Mouse (Mus musculus): Measurements from ENCODE around the gene Hist1h4f. TPM values are rescaled to one million over a fixed set of nuclear protein-coding genes. Genes with fewer than 3 reads are reported as not detected.

Gene Hist1h4f
- polyA plus RNA-seq, 1 experiment from 2014 or later, result not detected

DNA sequence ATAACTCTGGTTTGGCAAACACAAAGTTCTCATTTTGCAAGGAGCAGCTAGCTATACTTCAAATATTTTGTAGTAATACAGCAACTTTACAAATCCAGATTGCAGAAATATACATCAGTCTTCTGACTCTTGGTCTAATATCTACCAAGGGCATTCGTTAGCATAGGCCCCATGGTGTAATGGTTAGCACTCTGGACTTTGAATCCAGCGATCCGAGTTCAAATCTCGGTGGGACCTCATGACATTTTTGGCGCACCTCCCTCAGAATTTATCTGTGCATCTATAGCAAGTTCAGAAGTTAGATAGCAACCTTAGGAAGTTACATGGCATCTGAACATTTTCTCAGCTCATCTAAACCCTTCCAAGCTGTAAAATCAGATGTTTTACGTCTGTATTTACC is 32.6 kb downstream of the Hist1h4f start:
- Histone ChIP-seq H3K4me1 (replicated peaks; ENCODE audit: control insufficient read depth, insufficient read depth, low read length) (peaks cover 7% of the 10 kb centered on the region), H3K36me3 (ENCODE audit: control insufficient read depth, insufficient read depth) (no peaks in the 10 kb centered on the region), H3K9ac (replicated peaks; ENCODE audit: low read depth, low read length) (no peak overlapping the region), H3K27ac (ENCODE audit: low read length) (no peak overlapping the region), H3K27me3 (replicated peaks; ENCODE audit: control insufficient read depth, insufficient read depth, low read length) (no peaks in the 10 kb centered on the region), H3K9me3 (ENCODE audit: control insufficient read depth, low read length) (no peaks in the 10 kb centered on the region), H3K4me2 (ENCODE audit: low read length) (peak overlapping the region; percentile 61), H3K4me3 (replicated peaks; ENCODE audit: low read length) (peak overlapping the region; percentile 38)
- peak; percentile 7; the same call in 1 of the 2 replicates for ATAC-seq
- under 1% methylated on average over 6 of the region's 6 CpGs for WGBS

DNA sequence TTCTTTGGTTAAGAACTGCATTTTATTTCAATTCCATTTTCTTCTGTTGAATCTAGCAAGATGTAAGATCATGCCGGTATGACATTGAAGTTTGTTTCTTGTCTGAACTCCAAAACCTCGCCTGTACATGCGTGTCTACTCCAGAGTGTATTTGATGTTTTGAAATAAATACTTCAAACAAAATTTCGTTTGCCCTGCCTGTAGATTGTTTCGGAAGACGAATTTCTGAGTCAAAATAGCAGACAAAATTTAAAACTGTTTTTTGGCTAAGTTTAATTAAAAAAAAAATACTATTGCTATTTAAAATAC is 33.2 kb downstream of the Hist1h4f start:
- Histone ChIP-seq H3K27ac (ENCODE audit: low read length) (no peak overlapping the region), H3K4me1 (replicated peaks; ENCODE audit: control insufficient read depth, insufficient read depth, low read length) (peaks cover 7% of the 10 kb centered on the region), H3K9me3 (ENCODE audit: control insufficient read depth, low read length) (no peaks in the 10 kb centered on the region), H3K27me3 (replicated peaks; ENCODE audit: control insufficient read depth, insufficient read depth, low read length) (no peaks in the 10 kb centered on the region), H3K36me3 (ENCODE audit: control insufficient read depth, insufficient read depth) (no peaks in the 10 kb centered on the region), H3K9ac (replicated peaks; ENCODE audit: low read depth, low read length) (no peak overlapping the region), H3K4me3 (replicated peaks; ENCODE audit: low read length) (peak overlapping the region; percentile 54), H3K4me2 (ENCODE audit: low read length) (peak overlapping the region; percentile 72)
- ATAC-seq, result no peak
- WGBS, result 1% methylated on average over 6 of the region's 6 CpGs

DNA sequence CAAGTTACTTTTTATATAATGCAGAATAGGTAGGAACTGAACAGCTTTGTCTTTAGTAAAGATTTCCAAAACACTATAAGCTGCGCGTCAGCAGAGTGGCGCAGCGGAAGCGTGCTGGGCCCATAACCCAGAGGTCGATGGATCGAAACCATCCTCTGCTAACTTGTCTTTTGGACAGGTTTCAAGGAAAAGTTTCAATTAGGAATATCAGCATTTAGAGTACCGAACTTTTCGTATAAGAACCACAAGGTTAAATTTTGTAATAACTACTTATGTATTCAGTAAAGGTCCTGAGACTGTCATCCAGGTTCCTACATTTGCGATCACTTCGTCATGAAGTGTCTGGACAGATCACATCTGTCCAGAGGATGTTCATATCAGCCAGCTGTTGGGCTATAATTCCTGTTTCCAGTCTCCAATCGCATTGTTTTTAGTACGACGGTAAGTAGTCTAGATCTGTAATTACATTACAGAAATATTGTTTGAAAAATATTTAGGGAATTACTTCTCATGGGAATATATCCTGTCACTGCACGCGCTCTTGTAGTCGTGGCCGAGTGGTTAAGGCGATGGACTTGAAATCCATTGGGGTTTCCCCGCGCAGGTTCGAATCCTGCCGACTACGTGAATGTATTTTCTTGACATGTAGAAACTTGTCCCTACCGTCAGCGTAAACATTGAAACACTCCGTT is 33.7 kb downstream of the Hist1h4f start:
- Histone ChIP-seq H3K4me1 (replicated peaks; ENCODE audit: control insufficient read depth, insufficient read depth, low read length) (peaks cover 7% of the 10 kb centered on the region), H3K4me2 (ENCODE audit: low read length) (peak overlapping the region; percentile 72), H3K4me3 (replicated peaks; ENCODE audit: low read length) (peak overlapping the region; percentile 54), H3K27ac (ENCODE audit: low read length) (peak overlapping the region; percentile 68; the same call in 1 of the 2 replicates), H3K9me3 (ENCODE audit: control insufficient read depth, low read length) (no peaks in the 10 kb centered on the region), H3K9ac (replicated peaks; ENCODE audit: low read depth, low read length) (no peak overlapping the region), H3K27me3 (replicated peaks; ENCODE audit: control insufficient read depth, insufficient read depth, low read length) (no peaks in the 10 kb centered on the region), H3K36me3 (ENCODE audit: control insufficient read depth, insufficient read depth) (no peaks in the 10 kb centered on the region)
- under 1% methylated on average over 27 of the region's 27 CpGs for WGBS
- ATAC-seq, result peak; percentile 90

DNA sequence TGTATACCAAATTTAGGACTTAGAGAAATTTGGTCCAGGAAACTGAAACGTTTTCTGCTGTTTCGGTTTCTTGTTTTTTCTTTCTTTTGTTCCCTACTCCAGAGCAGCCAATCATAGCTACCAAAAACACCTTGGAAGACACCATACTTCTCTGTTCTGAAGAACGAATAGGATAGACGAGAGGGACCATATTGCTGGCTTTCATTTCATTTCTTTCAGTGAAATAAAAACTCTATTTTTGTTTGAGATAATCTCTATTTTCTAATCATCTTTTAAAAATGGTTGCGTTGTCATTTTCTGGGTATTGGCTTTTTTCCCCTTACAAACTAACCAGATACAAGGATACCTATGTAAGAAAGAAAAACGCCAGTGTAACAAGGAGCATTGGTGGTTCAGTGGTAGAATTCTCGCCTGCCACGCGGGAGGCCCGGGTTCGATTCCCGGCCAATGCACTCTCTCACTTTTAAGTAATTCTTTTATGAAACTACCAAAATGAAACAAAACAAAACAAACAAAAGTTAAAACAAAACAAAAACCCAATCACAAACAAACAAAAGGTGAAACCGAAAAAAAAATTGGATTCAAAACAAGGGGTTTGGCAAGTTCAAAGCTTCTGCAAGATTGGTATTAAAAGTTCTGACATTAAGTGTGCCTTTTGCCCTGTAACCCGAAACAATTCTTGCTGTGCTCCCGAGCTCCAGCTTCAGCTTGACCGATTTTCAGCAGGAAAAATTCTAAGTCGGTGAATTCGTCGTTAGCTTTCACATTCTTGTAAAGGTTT is 34.4 kb downstream of the Hist1h4f start:
- WGBS, result under 1% methylated on average over 19 of the region's 19 CpGs
- H3K4me1 ChIP-seq (replicated peaks; ENCODE audit: control insufficient read depth, insufficient read depth, low read length), result peaks cover 7% of the 10 kb centered on the region
- no peaks in the 10 kb centered on the region for H3K36me3 ChIP-seq (ENCODE audit: control insufficient read depth, insufficient read depth)
- 0 out of 2 replicates have a peak overlapping the region, but pooled peaks have one; percentile 34 for H3K9ac ChIP-seq (replicated peaks; ENCODE audit: low read depth, low read length)
- H3K4me3 ChIP-seq (replicated peaks; ENCODE audit: low read length), result peak overlapping the region; percentile 54
- no peaks in the 10 kb centered on the region for H3K9me3 ChIP-seq (ENCODE audit: control insufficient read depth, low read length)
- peak; percentile 70 for ATAC-seq
- H3K27me3 ChIP-seq (replicated peaks; ENCODE audit: control insufficient read depth, insufficient read depth, low read length), result no peaks in the 10 kb centered on the region
- peak overlapping the region; percentile 68; the same call in 1 of the 2 replicates for H3K27ac ChIP-seq (ENCODE audit: low read length)
- peak overlapping the region; percentile 72 for H3K4me2 ChIP-seq (ENCODE audit: low read length)

DNA sequence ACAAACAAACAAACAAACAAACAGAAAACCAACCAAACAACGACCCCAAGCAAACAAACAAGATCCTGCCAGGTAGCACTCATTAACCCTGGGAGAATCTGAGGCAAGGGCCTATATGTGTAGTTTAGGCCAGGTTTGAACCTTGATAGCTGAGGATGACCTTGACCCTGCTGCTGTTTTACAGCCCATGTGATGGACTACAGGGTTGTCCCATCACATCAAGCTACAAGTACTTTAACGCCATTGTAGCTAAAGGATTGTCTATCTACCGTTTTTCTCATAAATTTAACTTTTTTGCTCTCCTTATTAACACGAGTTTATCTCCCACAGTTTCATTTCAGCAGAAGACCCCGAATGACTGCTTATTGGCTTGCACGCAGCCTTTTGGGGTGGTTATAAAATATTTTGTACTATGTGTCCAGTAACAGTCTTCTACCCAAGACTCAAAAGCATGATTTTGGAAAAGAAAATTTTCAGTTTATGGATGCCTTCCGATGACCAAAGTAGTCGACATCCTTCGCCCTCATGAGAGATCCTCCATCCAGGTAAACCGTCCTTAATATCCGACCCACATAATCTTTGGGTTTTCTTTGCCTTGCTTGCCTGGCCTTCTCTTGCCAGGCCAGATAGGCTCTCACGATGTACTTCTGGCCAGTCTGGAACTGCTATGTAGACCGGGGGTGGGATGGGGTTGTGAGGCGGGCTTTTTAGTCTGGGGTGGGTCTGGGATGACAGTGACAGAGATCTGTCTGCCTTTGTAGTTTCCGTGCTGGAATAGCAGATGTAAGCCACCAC is 35.4 kb downstream of the Hist1h4f start:
- Histone ChIP-seq H3K4me3 (replicated peaks; ENCODE audit: low read length) (peak overlapping the region; percentile 41), H3K27ac (ENCODE audit: low read length) (no peak overlapping the region), H3K4me2 (ENCODE audit: low read length) (peak overlapping the region; percentile 67), H3K36me3 (ENCODE audit: control insufficient read depth, insufficient read depth) (no peaks in the 10 kb centered on the region), H3K9me3 (ENCODE audit: control insufficient read depth, low read length) (no peaks in the 10 kb centered on the region), H3K9ac (replicated peaks; ENCODE audit: low read depth, low read length) (peak overlapping the region; percentile 53), H3K27me3 (replicated peaks; ENCODE audit: control insufficient read depth, insufficient read depth, low read length) (no peaks in the 10 kb centered on the region), H3K4me1 (replicated peaks; ENCODE audit: control insufficient read depth, insufficient read depth, low read length) (peaks cover 7% of the 10 kb centered on the region)
- no peak for ATAC-seq
- WGBS, result 53% methylated on average over 15 of the region's 15 CpGs

- H3K9me3 ChIP-seq (ENCODE audit: control insufficient read depth, low read length), result no peaks in the 10 kb centered on the region
- 78% methylated on average over 5 of the region's 5 CpGs for WGBS
- no peak overlapping the region for H3K9ac ChIP-seq (replicated peaks; ENCODE audit: low read depth, low read length)
- H3K4me2 ChIP-seq (ENCODE audit: low read length), result no peak overlapping the region
- H3K27me3 ChIP-seq (replicated peaks; ENCODE audit: control insufficient read depth, insufficient read depth, low read length), result no peaks in the 10 kb centered on the region
- no peaks in the 10 kb centered on the region for H3K36me3 ChIP-seq (ENCODE audit: control insufficient read depth, insufficient read depth)
- H3K4me3 ChIP-seq (replicated peaks; ENCODE audit: low read length), result no peak overlapping the region
- no peak overlapping the region for H3K27ac ChIP-seq (ENCODE audit: low read length)
- H3K4me1 ChIP-seq (replicated peaks; ENCODE audit: control insufficient read depth, insufficient read depth, low read length), result peaks cover 7% of the 10 kb centered on the region
- no peak for ATAC-seq
These were observed 36.2 kb downstream of the Hist1h4f start for GRCm38 (mm10) chr13:23515281-23515680.

DNA sequence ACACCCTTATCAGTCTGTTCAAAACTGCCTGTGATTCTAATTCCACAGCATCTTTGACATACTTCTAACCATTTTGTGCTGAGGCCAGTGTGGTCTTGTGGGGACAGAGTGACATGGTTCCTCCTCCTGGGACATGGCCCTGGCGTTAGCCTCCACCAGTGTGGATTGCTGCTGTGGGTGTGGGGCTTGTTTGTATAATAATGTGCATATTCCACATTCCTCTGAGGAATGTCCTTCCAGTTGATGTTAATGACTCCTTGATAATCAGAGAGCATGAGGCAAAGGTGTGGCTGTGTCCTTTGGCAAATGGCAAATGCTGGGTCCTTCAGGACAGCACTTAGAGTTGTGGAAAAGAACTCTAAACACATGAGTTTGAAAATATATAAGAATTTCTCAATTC is 37.9 kb downstream of the Hist1h4f start:
- peaks cover 7% of the 10 kb centered on the region for H3K4me1 ChIP-seq (replicated peaks; ENCODE audit: control insufficient read depth, insufficient read depth, low read length)
- no peak overlapping the region for H3K4me3 ChIP-seq (replicated peaks; ENCODE audit: low read length)
- H3K9me3 ChIP-seq (ENCODE audit: control insufficient read depth, low read length), result no peaks in the 10 kb centered on the region
- no peak for ATAC-seq
- no peaks in the 10 kb centered on the region for H3K27me3 ChIP-seq (replicated peaks; ENCODE audit: control insufficient read depth, insufficient read depth, low read length)
- H3K4me2 ChIP-seq (ENCODE audit: low read length), result no peak overlapping the region
- H3K9ac ChIP-seq (replicated peaks; ENCODE audit: low read depth, low read length), result no peak overlapping the region
- 91% methylated on average over 1 of the region's 1 CpGs for WGBS
- H3K36me3 ChIP-seq (ENCODE audit: control insufficient read depth, insufficient read depth), result no peaks in the 10 kb centered on the region
- H3K27ac ChIP-seq (ENCODE audit: low read length), result no peak overlapping the region

DNA sequence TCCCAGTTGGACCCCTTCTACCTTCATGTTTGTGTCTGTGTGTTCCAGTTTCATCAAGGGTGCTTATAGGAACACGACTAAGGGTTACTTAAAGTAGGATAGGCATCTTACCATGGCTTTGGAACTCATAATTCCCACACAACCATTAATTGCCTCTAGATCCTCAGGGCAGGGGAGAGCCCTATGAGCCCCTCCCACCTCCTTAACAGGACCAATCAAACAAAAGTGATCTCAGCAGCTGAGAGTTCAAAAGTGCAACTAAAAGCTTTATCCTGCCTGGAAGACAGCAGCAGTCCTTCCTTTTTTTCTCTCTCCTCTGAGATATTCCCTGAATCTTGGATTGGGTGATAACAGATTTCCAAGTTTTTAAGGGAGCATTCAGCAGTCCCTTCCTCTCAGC is 41.3 kb downstream of the Hist1h4f start:
- no peaks in the 10 kb centered on the region for H3K27me3 ChIP-seq (replicated peaks; ENCODE audit: control insufficient read depth, insufficient read depth, low read length)
- no peak overlapping the region for H3K27ac ChIP-seq (ENCODE audit: low read length)
- H3K9ac ChIP-seq (replicated peaks; ENCODE audit: low read depth, low read length), result no peak overlapping the region
- no peak overlapping the region for H3K4me3 ChIP-seq (replicated peaks; ENCODE audit: low read length)
- H3K36me3 ChIP-seq (ENCODE audit: control insufficient read depth, insufficient read depth), result no peaks in the 10 kb centered on the region
- no peaks in the 10 kb centered on the region for H3K9me3 ChIP-seq (ENCODE audit: control insufficient read depth, low read length)
- H3K4me2 ChIP-seq (ENCODE audit: low read length), result no peak overlapping the region
- H3K4me1 ChIP-seq (replicated peaks; ENCODE audit: control insufficient read depth, insufficient read depth, low read length), result peaks cover 5% of the 10 kb centered on the region; the same call in 1 of the 2 replicates
- WGBS, result 59% methylated on average over 1 of the region's 1 CpGs
- no peak for ATAC-seq

All from forebrain, embryonic 16.5 days (tissue).